Mouse (Mus musculus) megakaryocyte, embryonic 14.5 days (primary cell): ENCODE measurements at regions not wholly inside any gene's neighbourhood (a gene's known extent, or its start where the extent isn't known, plus 50 kb on each side); places are given as distances from the start of the nearest gene placed in this dataset.

Experiments used
- FLI1 ChIP-seq: IDR thresholded peaks from 2 replicates; pipeline ENCODE4 v1.6.1; 2012; ENCODE audit warnings: low read length, inconsistent platforms, mixed read lengths
- GATA1 ChIP-seq: IDR thresholded peaks from 3 replicates; pipeline ENCODE4 v1.6.1; 2012; ENCODE audit warnings: mixed read lengths, low read length, inconsistent platforms, borderline replicate concordance

GRCm38 (mm10) chr10:24404851-24405250 is 181.5 kb downstream of the Moxd1 start:
- TF ChIP-seq GATA1 (no peak), FLI1 (no peak)
